Mouse (Mus musculus) G1E (cell line): Measurements from ENCODE around the gene Fbxo36.

Experiments
- CTCF ChIP-seq: IDR thresholded peaks from 2 replicates; pipeline ENCODE4 v1.5.1; 2012; ENCODE audit warnings: low read depth, low read length, inconsistent platforms, mixed read lengths
- TAL1 ChIP-seq: conservative IDR thresholded peaks from 2 replicates; pipeline ENCODE4 v1.6.1; 2012; ENCODE audit warnings: low read depth, low read length, inconsistent platforms, mixed read lengths

- no peak for TF ChIP-seq CTCF
- no peak for TF ChIP-seq TAL1
Measured at GRCm38 (mm10) chr1:84838156-84838555, 1.5 kb upstream of the Fbxo36 start.
